Mouse (Mus musculus) lung, postnatal 0 days (tissue): ENCODE measurements around the gene Prpsap2. TPM values are rescaled to one million over a fixed set of nuclear protein-coding genes. Genes with fewer than 3 reads are reported as not detected.

Experiments
- ATAC-seq: fragments of 200-750 bp; cut with Nextera tagmentation; 2 replicates; pipeline ENCODE4 v1.8.0; 2017; ENCODE audit warnings: moderate library complexity
- DNase-seq: peaks from one replicate; pipeline ENCODE4 v3.0.0-alpha.2; 2016; ENCODE audit warnings: low spot score
- H3K27ac ChIP-seq: fragments of 300-500 bp; sonication (generic); 2 replicates; pipeline ENCODE4 v1.5.1; 2014; ENCODE audit warnings: antibody characterized with exemption, mild to moderate bottlenecking, low read length, mixed read lengths
- H3K27me3 ChIP-seq: fragments of 300-500 bp; sonication (generic); replicated peaks from 2 replicates; pipeline ENCODE4 v1.6.1; 2014; ENCODE audit warnings: low read length, mixed read lengths; ENCODE audit not compliant: insufficient read depth
- H3K36me3 ChIP-seq: fragments of 300-500 bp; sonication (generic); 2 replicates; pipeline ENCODE4 v1.6.1; 2014; ENCODE audit warnings: low read length, mixed read lengths; ENCODE audit not compliant: insufficient read depth
- H3K4me1 ChIP-seq: fragments of 300-500 bp; sonication (generic); 2 replicates; pipeline ENCODE4 v1.6.1; 2014; ENCODE audit warnings: antibody characterized with exemption, low read depth, low read length, mixed read lengths; ENCODE audit not compliant: insufficient read depth
- H3K4me2 ChIP-seq: fragments of 300-500 bp; sonication (generic); replicated peaks from 2 replicates; pipeline ENCODE4 v1.6.1; 2014; ENCODE audit warnings: low read depth, mild to moderate bottlenecking, low read length, moderate library complexity, mixed read lengths
- H3K4me3 ChIP-seq: fragments of 300-500 bp; sonication (generic); 2 replicates; pipeline ENCODE4 v1.5.1; 2014; ENCODE audit warnings: low read depth, low read length
- H3K9ac ChIP-seq: fragments of 300-500 bp; sonication (generic); replicated peaks from 2 replicates; pipeline ENCODE4 v1.6.1; 2014; ENCODE audit warnings: low read depth, mild to moderate bottlenecking
- H3K9me3 ChIP-seq: fragments of 300-500 bp; sonication (generic); 2 replicates; pipeline ENCODE4 v1.6.1; 2016; ENCODE audit warnings: low read length, mixed read lengths
- CTCF ChIP-seq: IDR thresholded peaks from 2 replicates; pipeline ENCODE4 v1.5.1; 2016; ENCODE audit warnings: antibody characterized with exemption, mild to moderate bottlenecking
- EP300 ChIP-seq: IDR thresholded peaks from 2 replicates; pipeline ENCODE4 v1.6.1; 2016; ENCODE audit warnings: antibody characterized with exemption, mild to moderate bottlenecking, control low read depth
- WGBS: fragments of 180-500 bp; shearing (Covaris S2); extraction: QIAGEN DNeasy Blood & Tissue Kit; methylation state at CpG from one replicate; pipeline ENCODE4 v1.1.7; 2014; 5-methylcytosine and 5-hydroxymethylcytosine counted together
- polyA plus RNA-seq: library from polyadenylated mRNA; unstranded; fragments of >200 nt; fragmentation: Nextera tagmentation; extraction: Ambion mirVana; gene quantifications from 2 replicates; pipeline ENCODE4 v1.2.1, GENCODE M21; 2015

Gene Prpsap2
- polyA plus RNA-seq, 1 experiment from 2014 or later = 16.0 TPM

DNA sequence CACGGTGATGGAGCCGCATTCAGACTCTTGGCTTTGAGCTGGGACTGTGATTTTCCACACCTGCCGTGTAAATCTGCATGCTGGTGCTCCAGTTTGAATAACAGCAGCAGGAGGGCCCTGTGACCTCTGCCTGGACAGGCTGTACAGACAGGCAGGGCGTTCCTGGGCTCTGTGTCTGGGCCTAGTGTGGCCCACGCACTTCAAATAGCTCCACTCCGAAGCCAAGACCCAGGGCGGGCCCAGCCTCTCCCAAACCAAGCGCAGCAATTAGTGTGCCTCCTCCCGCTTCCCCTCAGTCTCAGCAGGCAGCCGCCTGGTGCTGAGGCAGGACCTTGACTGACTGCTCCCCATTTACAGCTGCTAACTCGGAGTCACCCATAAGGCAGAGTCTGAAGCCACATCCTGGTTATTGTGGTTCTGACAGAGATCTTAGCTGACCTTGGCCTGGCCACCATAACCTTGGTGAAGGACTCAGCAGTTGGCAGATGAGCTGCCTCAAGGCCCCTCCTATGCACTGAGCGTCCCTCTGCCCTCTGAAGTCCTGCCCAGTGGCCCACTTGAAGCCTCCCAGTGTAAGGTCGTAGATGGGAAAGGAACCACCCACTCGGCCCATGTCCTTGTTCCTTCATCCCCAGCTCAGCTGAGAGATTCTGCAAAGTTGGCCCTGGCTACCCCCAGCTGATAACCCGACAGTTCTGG lies 48.6 kb downstream of the Prpsap2 start:
- DNase-seq (no peak), ATAC-seq (no peak)
- no peaks in the 10 kb centered on the region for H3K9me3 ChIP-seq
- H3K36me3 ChIP-seq = no peaks in the 10 kb centered on the region
- no peaks in the 10 kb centered on the region for H3K4me1 ChIP-seq
- no peak overlapping the region for H3K27ac ChIP-seq
- no peaks in the 10 kb centered on the region for H3K27me3 ChIP-seq
- no peak for TF ChIP-seq CTCF
- no peak for TF ChIP-seq EP300
- H3K4me2 ChIP-seq = no peak overlapping the region
- 70% methylated on average over 15 of the region's 15 CpGs for WGBS
- no peak overlapping the region for H3K4me3 ChIP-seq
- no peak overlapping the region for H3K9ac ChIP-seq

DNA sequence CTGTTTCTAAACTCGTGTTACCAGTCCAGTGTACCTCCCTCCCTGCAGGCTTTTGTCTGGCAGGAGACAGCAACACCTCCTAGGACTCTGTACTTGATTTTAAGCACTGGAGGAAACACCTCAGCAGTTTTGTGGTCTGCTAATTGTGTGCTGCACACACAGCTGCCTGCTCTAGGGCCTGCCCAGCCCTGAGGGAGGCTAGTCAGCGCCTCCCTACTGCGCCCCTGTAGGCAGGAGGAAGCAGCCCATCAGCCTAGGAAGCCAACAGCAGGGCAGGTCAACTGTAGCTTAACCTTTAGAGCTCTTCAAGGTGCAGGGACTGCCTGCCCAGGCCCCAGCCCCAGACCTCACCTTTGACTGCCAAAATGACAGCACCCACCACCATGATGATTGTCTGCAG lies 53.0 kb downstream of the Prpsap2 start:
- H3K27me3 ChIP-seq = no peaks in the 10 kb centered on the region
- H3K27ac ChIP-seq = no peak overlapping the region
- H3K4me2 ChIP-seq = no peak overlapping the region
- no peak overlapping the region for H3K4me3 ChIP-seq
- ATAC-seq (no peak), DNase-seq (no peak)
- H3K4me1 ChIP-seq = no peaks in the 10 kb centered on the region
- TF ChIP-seq CTCF (no peak), EP300 (no peak)
- WGBS = 75% methylated on average over 3 of the region's 3 CpGs
- no peaks in the 10 kb centered on the region for H3K36me3 ChIP-seq
- no peaks in the 10 kb centered on the region for H3K9me3 ChIP-seq
- no peak overlapping the region for H3K9ac ChIP-seq

DNA sequence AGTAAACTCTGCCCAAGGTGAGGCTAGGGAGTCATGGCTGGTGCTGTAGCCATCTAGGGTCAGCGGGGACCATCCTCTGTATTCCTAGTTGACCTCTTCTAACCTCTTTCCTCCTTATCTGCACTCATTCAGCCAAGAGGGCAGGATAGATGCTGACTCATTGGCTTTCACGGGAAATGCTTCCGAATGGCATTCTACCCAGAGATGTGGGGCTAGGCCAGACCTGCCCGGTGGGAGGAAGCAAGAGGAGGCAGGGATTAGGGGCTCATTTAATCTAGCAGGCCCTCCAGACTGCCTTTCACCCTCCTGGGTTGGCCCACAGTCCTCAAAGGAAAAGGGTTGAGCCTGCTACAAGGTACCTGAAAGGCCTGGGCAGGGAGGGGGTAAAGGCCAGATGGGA lies 55.7 kb downstream of the Prpsap2 start:
- no peak for ATAC-seq

DNA sequence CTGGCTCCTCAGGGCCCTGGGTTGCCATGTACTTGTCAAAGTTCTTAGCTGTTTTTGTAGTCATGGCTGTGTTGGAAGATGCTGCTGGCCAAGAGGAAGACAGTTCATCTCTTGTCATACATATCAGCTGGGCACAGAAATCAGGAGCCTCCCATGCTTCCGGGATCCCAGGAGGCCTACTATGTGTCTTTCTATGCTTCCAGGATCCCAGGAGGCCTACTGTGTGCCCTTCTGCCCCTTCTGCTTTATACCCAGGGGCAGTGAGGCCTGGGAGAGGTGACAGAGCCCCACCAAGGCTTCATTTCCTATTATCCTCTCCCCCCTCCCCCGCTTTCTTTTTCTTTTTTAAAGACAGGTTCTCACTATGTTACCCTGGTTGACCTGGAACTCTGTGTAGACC lies 56.3 kb downstream of the Prpsap2 start:
- Histone ChIP-seq H3K4me3 (no peak overlapping the region), H3K27ac (no peak overlapping the region), H3K27me3 (no peaks in the 10 kb centered on the region), H3K4me2 (no peak overlapping the region), H3K4me1 (no peaks in the 10 kb centered on the region), H3K9me3 (no peaks in the 10 kb centered on the region), H3K36me3 (no peaks in the 10 kb centered on the region), H3K9ac (no peak overlapping the region)
- DNase-seq = no peak
- no peak for TF ChIP-seq CTCF
- no peak for TF ChIP-seq EP300
- 87% methylated on average over 2 of the region's 2 CpGs for WGBS
- ATAC-seq = no peak

More for the DNA sequence above, 55.7 kb downstream of the Prpsap2 start:
- DNase-seq = no peak
- TF ChIP-seq CTCF = no peak
- TF ChIP-seq EP300 = no peak
- 53% methylated on average over 4 of the region's 4 CpGs for WGBS
- no peak overlapping the region for H3K9ac ChIP-seq
- no peak overlapping the region for H3K27ac ChIP-seq
- no peak overlapping the region for H3K4me3 ChIP-seq
- H3K4me1 ChIP-seq = no peaks in the 10 kb centered on the region
- H3K9me3 ChIP-seq = no peaks in the 10 kb centered on the region
- H3K36me3 ChIP-seq = no peaks in the 10 kb centered on the region
- H3K27me3 ChIP-seq = no peaks in the 10 kb centered on the region
- no peak overlapping the region for H3K4me2 ChIP-seq

DNA sequence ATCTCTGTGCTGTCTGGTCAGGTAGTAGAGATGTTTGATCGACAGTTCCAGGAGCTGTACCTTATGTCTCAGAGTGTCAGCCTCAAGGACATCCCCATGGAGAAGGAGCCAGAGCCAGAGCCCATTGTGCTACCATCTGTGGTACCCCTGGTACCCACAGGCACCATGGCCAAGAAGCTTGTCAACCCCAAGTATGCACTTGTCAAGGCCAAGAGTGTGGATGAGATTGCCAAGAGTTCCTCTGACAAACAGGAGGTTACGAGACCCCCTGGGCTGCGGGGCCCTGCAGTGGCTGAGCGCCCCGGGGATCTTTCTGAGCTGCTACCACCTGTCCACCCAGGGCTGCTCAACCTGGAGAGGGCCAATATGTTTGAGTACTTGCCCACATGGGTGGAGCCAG lies 59.4 kb downstream of the Prpsap2 start:
- TF ChIP-seq CTCF (no peak), EP300 (no peak)
- 93% methylated on average over 5 of the region's 5 CpGs for WGBS

DNA sequence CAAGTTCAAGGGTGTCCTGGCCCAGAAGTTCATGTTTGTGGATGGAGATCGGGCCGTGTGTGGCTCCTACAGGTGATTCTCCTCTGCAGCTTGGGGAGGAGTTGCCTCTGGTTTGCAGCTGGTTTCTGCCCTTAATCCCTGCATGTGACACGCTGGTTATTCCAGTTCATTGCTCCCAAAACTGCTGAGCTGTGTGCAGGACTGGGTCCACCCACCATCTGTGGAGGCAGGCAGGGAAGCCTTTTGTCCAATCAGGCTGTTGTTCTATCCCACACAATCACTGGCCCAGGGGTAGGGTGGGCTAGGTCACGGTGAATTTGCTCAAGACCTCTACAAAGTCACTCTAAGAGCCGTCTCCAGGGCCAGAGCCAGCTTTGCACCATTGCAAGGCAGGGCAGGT lies 60.2 kb downstream of the Prpsap2 start:
- Histone ChIP-seq H3K27me3 (no peaks in the 10 kb centered on the region), H3K4me3 (no peak overlapping the region), H3K9me3 (no peaks in the 10 kb centered on the region), H3K27ac (no peak overlapping the region), H3K36me3 (no peaks in the 10 kb centered on the region), H3K4me2 (no peak overlapping the region), H3K4me1 (no peaks in the 10 kb centered on the region), H3K9ac (no peak overlapping the region)
- WGBS = 82% methylated on average over 5 of the region's 5 CpGs
- no peak for DNase-seq
- no peak for TF ChIP-seq EP300
- no peak for TF ChIP-seq CTCF
- ATAC-seq = no peak

More for the DNA sequence above, 59.4 kb downstream of the Prpsap2 start:
- H3K27me3 ChIP-seq = no peaks in the 10 kb centered on the region
- DNase-seq = no peak
- no peak overlapping the region for H3K27ac ChIP-seq
- H3K4me2 ChIP-seq = no peak overlapping the region
- no peaks in the 10 kb centered on the region for H3K36me3 ChIP-seq
- no peak for ATAC-seq
- no peak overlapping the region for H3K9ac ChIP-seq
- H3K9me3 ChIP-seq = no peaks in the 10 kb centered on the region
- no peak overlapping the region for H3K4me3 ChIP-seq
- no peaks in the 10 kb centered on the region for H3K4me1 ChIP-seq
